Mouse (Mus musculus) bone marrow, adult 2 months (tissue): Measurements from ENCODE around the gene Lig3.

Experiments
- CTCF ChIP-seq: fragments of 200-500 bp; IDR thresholded peaks from 2 replicates; pipeline ENCODE4 v1.5.1; 2011; ENCODE audit warnings: low read length, control low read depth; ENCODE audit not compliant: control insufficient read depth, insufficient read depth
- POLR2A ChIP-seq: fragments of 200-500 bp; IDR thresholded peaks from 2 replicates; pipeline ENCODE4 v1.6.1; 2011; ENCODE audit warnings: low read depth, mild to moderate bottlenecking, control low read depth, low read length, borderline replicate concordance; ENCODE audit not compliant: control insufficient read depth

GRCm38 (mm10) chr11:82763261-82763660, 17.6 kb upstream of the Lig3 start:
- TF ChIP-seq CTCF (no peak), POLR2A (no peak)
